Mouse (Mus musculus) heart, adult 11 months (tissue): ENCODE data around the gene Cass4.

Source experiments
- DNase-seq: peaks from one replicate; pipeline ENCODE4 v3.0.0; 2022

Cass4 gene

GRCm38 (mm10) chr2:172393391-172394051 lies at the start of gene Cass4:
Cass4 (plus strand) TSS chr2:172393794.
- DNase-seq = peak; percentile 93

- peak; percentile 92 for DNase-seq
Observed at GRCm38 (mm10) chr2:172344669-172345068, 48.9 kb upstream of the Cass4 start.

GRCm38 (mm10) chr2:172345258-172345738 lies 48.3 kb upstream of the Cass4 start, which contains the start of gene Fam210b:
Fam210b (plus strand) TSS chr2:172345565.
- peak; percentile 100 for DNase-seq

- no peak for DNase-seq
Observed at GRCm38 (mm10) chr2:172346034-172346929, 47.3 kb upstream of the Cass4 start.

- no peak for DNase-seq
Observed at GRCm38 (mm10) chr2:172346933-172347611, 46.5 kb upstream of the Cass4 start.

GRCm38 (mm10) chr2:172348297-172348950 lies 45.2 kb upstream of the Cass4 start:
- no peak for DNase-seq

- no peak for DNase-seq
Observed at GRCm38 (mm10) chr2:172349776-172350175, 43.8 kb upstream of the Cass4 start.

- DNase-seq = no peak
Observed at GRCm38 (mm10) chr2:172350773-172351172, 42.8 kb upstream of the Cass4 start.

GRCm38 (mm10) chr2:172353218-172353617 lies 40.4 kb upstream of the Cass4 start:
- no peak for DNase-seq

GRCm38 (mm10) chr2:172354761-172355160 lies 38.8 kb upstream of the Cass4 start:
- no peak for DNase-seq

- DNase-seq = no peak
Observed at GRCm38 (mm10) chr2:172355833-172356232, 37.8 kb upstream of the Cass4 start.

GRCm38 (mm10) chr2:172363176-172363575 lies 30.4 kb upstream of the Cass4 start:
- no peak for DNase-seq

- DNase-seq = peak; percentile 100
Observed at GRCm38 (mm10) chr2:172370411-172371223, 23.0 kb upstream of the Cass4 start, which contains the start of the genes Aurka and Cstf1. Aurka (minus strand) TSS chr2:172370535. Cstf1 (plus strand) TSS chr2:172370681.

GRCm38 (mm10) chr2:172371258-172371657 lies 22.3 kb upstream of the Cass4 start:
- no peak for DNase-seq

- DNase-seq = no peak
Observed at GRCm38 (mm10) chr2:172376551-172376950, 17.0 kb upstream of the Cass4 start.

- DNase-seq = no peak
Observed at GRCm38 (mm10) chr2:172376999-172377515, 16.5 kb upstream of the Cass4 start.

- DNase-seq = no peak
Observed at GRCm38 (mm10) chr2:172378332-172378731, 15.3 kb upstream of the Cass4 start.

GRCm38 (mm10) chr2:172380513-172380912 lies 13.1 kb upstream of the Cass4 start:
- DNase-seq = no peak

- no peak for DNase-seq
Observed at GRCm38 (mm10) chr2:172381341-172381740, 12.3 kb upstream of the Cass4 start.

- DNase-seq = no peak
Observed at GRCm38 (mm10) chr2:172381898-172382297, 11.7 kb upstream of the Cass4 start.

GRCm38 (mm10) chr2:172384715-172385114 lies 8.9 kb upstream of the Cass4 start:
- DNase-seq = no peak
